Mouse (Mus musculus) small intestine, adult 2 months (tissue): ENCODE measurements around the gene Rasgrp4.

Experiments used
- CTCF ChIP-seq: fragments of 200-500 bp; IDR thresholded peaks from 2 replicates; pipeline ENCODE4 v1.5.1; 2012; ENCODE audit warnings: low read depth, mild to moderate bottlenecking, control low read depth, inconsistent platforms, low read length, moderate library complexity, mixed read lengths; ENCODE audit not compliant: insufficient replicate concordance, insufficient read length; ENCODE audit errors: extremely low read depth
- POLR2A ChIP-seq: fragments of 200-500 bp; IDR thresholded peaks from 2 replicates; pipeline ENCODE4 v1.6.1; 2012; ENCODE audit warnings: low read depth, mild to moderate bottlenecking, control low read depth, inconsistent platforms, low read length, moderate library complexity

DNA sequence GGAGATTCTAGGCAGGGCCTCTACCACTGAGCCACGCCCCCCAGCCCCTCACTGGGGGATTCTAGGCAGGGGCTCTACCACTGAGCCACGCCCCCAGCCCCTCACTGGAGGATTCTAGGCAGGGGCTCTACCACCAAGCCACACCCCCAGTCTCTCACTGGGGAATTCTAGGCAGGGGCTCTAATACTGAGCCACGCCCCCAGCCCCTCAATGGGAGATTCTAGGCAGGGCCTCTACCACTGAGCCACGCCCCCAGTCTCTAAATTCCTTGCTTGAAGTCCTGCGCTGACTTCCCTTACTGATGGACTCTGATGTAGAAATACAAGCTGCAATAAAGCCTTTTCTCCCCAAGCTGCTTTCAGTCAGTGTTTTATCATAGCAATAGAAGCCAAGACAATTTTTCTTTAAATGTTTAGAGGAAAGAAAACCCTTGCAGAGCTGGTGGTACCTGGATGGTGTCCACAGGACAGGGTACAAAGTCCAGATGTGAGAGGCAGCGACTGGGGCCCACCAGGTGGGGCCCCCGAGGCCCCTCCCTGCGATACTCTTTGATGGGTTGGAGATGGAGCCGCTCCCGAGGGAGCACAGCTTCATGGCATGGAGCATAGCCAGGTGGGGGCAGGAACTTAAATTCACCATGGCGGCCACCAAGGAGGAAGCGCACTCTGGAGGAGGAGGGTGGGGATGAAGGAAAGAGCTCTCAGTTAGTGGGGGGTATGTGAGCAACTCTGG, 33.2 kb upstream of the Rasgrp4 start:
- TF ChIP-seq CTCF, result no peak
- no peak for TF ChIP-seq POLR2A
